Mouse (Mus musculus) testis, adult 2 months (tissue): ENCODE measurements at regions not wholly inside any gene's neighbourhood (a gene's known extent, or its start where the extent isn't known, plus 50 kb on each side); places are given as distances from the start of the nearest gene placed in this dataset.

ENCODE experiments used
- CTCF ChIP-seq: fragments of 200-500 bp; IDR thresholded peaks from 2 replicates; pipeline ENCODE4 v1.5.1; 2012; ENCODE audit warnings: low read depth, mild to moderate bottlenecking, inconsistent platforms, low read length, moderate library complexity; ENCODE audit not compliant: control insufficient read depth, insufficient read depth, insufficient replicate concordance
- POLR2A ChIP-seq: fragments of 200-500 bp; IDR thresholded peaks from 2 replicates; pipeline ENCODE4 v1.6.1; 2012; ENCODE audit warnings: low read depth, mild to moderate bottlenecking, inconsistent platforms, low read length, moderate library complexity; ENCODE audit not compliant: control insufficient read depth

- TF ChIP-seq CTCF (no peak), POLR2A (no peak)
Observed at GRCm38 (mm10) chr9:61578255-61578654, 206.1 kb downstream of the Tle3 start.
